Mouse (Mus musculus) heart, postnatal 36 days (tissue): ENCODE results near the gene Lrrk1. TPM values are rescaled to one million over a fixed set of nuclear protein-coding genes. Genes with fewer than 3 reads are reported as not detected.

Experiments
- DNase-seq, 2 experiments: peaks; one replicate each; pipeline ENCODE4 v3.0.0; 2021 to 2022
- intact Hi-C: fragments of 180-260 bp; cut with DNase I; formaldehyde crosslinking; loops from one replicate; pipeline ENCODE4 v1.15.1; 2025
- total RNA-seq, 2 experiments: library from RNA; stranded (reverse); gene quantifications; 2 replicates each; pipeline ENCODE4 v1.2.3; 2021

The Lrrk1 gene
- total RNA-seq, 2 experiments from 2014 or later = 10.2 to 10.9 TPM

GRCm38 (mm10) chr7:66305714-66306198 is 82.4 kb downstream of the Lrrk1 start:
- intact Hi-C loops = no loop called here
- no peak for DNase-seq

GRCm38 (mm10) chr7:66304993-66305713 is 83.0 kb downstream of the Lrrk1 start:
- intact Hi-C loops = no loop called here
- no peak for DNase-seq

GRCm38 (mm10) chr7:66303922-66304660 is 84.1 kb downstream of the Lrrk1 start:
- intact Hi-C loops = no loop called here
- DNase-seq = no peak

- intact Hi-C loops = loop anchor here (2.0 kb wide), 1 partner anchor 51 kb away; no protein-coding TSS in a partner anchor
- DNase-seq = no peak
Observed at GRCm38 (mm10) chr7:66301486-66301885, 86.7 kb downstream of the Lrrk1 start.

GRCm38 (mm10) chr7:66300680-66301079 is 87.5 kb downstream of the Lrrk1 start:
- DNase-seq = peak; percentile 78 to 84
- intact Hi-C loops = loop anchor here (1.0 to 2.0 kb wide), 2 partner anchors 50 to 198 kb away; no protein-coding TSS in a partner anchor

- intact Hi-C loops = no loop called here
- no peak for DNase-seq
Observed at GRCm38 (mm10) chr7:66297656-66298021, 90.5 kb downstream of the Lrrk1 start.

GRCm38 (mm10) chr7:66296921-66297655 is 91.1 kb downstream of the Lrrk1 start:
- DNase-seq = no peak
- intact Hi-C loops = no loop called here

- peak in 1 of 2 experiments; percentile 22 for DNase-seq
Observed at GRCm38 (mm10) chr7:66292552-66293376, 95.4 kb downstream of the Lrrk1 start.

GRCm38 (mm10) chr7:66292010-66292409 is 96.1 kb downstream of the Lrrk1 start:
- DNase-seq = no peak
- intact Hi-C loops = no loop called here

More at GRCm38 (mm10) chr7:66292552-66293376, 95.4 kb downstream of the Lrrk1 start:
- intact Hi-C loops = no loop called here

- no peak for DNase-seq
- intact Hi-C loops = no loop called here
Observed at GRCm38 (mm10) chr7:66282984-66283612, 105.1 kb downstream of the Lrrk1 start.

GRCm38 (mm10) chr7:66282265-66282664 is 105.9 kb downstream of the Lrrk1 start:
- intact Hi-C loops = no loop called here
- no peak for DNase-seq

- intact Hi-C loops = no loop called here
Observed at GRCm38 (mm10) chr7:66278001-66278400, 110.1 kb downstream of the Lrrk1 start.

GRCm38 (mm10) chr7:66273494-66273893 is 114.7 kb downstream of the Lrrk1 start:
- no peak for DNase-seq
- intact Hi-C loops = no loop called here

More at GRCm38 (mm10) chr7:66278001-66278400, 110.1 kb downstream of the Lrrk1 start:
- no peak for DNase-seq

GRCm38 (mm10) chr7:66271226-66271625 is 116.9 kb downstream of the Lrrk1 start:
- DNase-seq = no peak

GRCm38 (mm10) chr7:66266942-66267850 is 121.0 kb downstream of the Lrrk1 start:
- no peak for DNase-seq

More at GRCm38 (mm10) chr7:66271226-66271625, 116.9 kb downstream of the Lrrk1 start:
- intact Hi-C loops = no loop called here

GRCm38 (mm10) chr7:66263421-66263820 is 124.7 kb downstream of the Lrrk1 start:
- no peak for DNase-seq
- intact Hi-C loops = no loop called here

More at GRCm38 (mm10) chr7:66266942-66267850, 121.0 kb downstream of the Lrrk1 start:
- intact Hi-C loops = no loop called here

- DNase-seq = no peak
- intact Hi-C loops = no loop called here
Observed at GRCm38 (mm10) chr7:66262570-66263156, 125.5 kb downstream of the Lrrk1 start.

- no peak for DNase-seq
- intact Hi-C loops = no loop called here
Observed at GRCm38 (mm10) chr7:66260763-66261390, 127.3 kb downstream of the Lrrk1 start.
